In genomic region chr11:35317775-35318432, GRCm38 (mm10) we compare ENCODE assay signal across 12 mouse cellular contexts.
A peak's percentile ranks its signal among the peaks of the same experiment; 100 is the strongest.
DNase-seq lines count a peak whose midpoint lies in the region; ATAC-seq lines count a peak whose summit lies in the region.
"Had no signal": no experiment of that assay in that cellular context is flagged by ENCODE, and none has a peak within 500 bp of the region (broad histone marks: within the 10 kb centered on the region; RNA-seq: fewer than 3 reads in every experiment).

No protein-coding gene starts in this region.

- H3K27me3 ChIP-seq in kidney, embryonic 16.5 days (ENCODE audit: insufficient read depth, low read length) = no peaks in the 10 kb centered on the region
- H3K27me3 ChIP-seq in embryonic facial prominence, embryonic 11.5 days (ENCODE audit: control insufficient read depth, insufficient read depth, low read length) = no peaks in the 10 kb centered on the region
- H3K27me3 ChIP-seq in hindbrain, embryonic 15.5 days = no peaks in the 10 kb centered on the region
- H3K27me3 ChIP-seq: heart, embryonic 13.5 days had no signal

- no peak overlapping the region for H3K9ac ChIP-seq in kidney, embryonic 16.5 days (replicated peaks; ENCODE audit: low read length)
- no peak overlapping the region for H3K9ac ChIP-seq in embryonic facial prominence, embryonic 11.5 days (replicated peaks; ENCODE audit: low read length)
- H3K9ac ChIP-seq in hindbrain, embryonic 15.5 days = no peak overlapping the region
- H3K9ac ChIP-seq: heart, embryonic 13.5 days; liver, embryonic 14.5 days had no signal

- H3K4me2 ChIP-seq in kidney, embryonic 16.5 days (replicated peaks; ENCODE audit: low read depth, low read length) = no peak overlapping the region
- H3K4me2 ChIP-seq in embryonic facial prominence, embryonic 11.5 days (ENCODE audit: low read depth, low read length) = no peak overlapping the region
- no peak overlapping the region for H3K4me2 ChIP-seq in hindbrain, embryonic 15.5 days
- H3K4me2 ChIP-seq: heart, embryonic 13.5 days had no signal

- peak; percentile 28 for ATAC-seq in kidney, embryonic 16.5 days (ENCODE audit: low FRiP score, low TSS enrichment)
- ATAC-seq in embryonic facial prominence, embryonic 11.5 days (replicated peaks; ENCODE audit: insufficient number of reproducible peaks, low FRiP score, low TSS enrichment, low read depth) = peak; percentile 71
- ATAC-seq in hindbrain, embryonic 15.5 days (ENCODE audit: low FRiP score, low read depth) = peak; percentile 51; the same call in 1 of the 2 replicates

- peaks cover 7% of the 10 kb centered on the region; the same call in 1 of the 2 replicates for H3K4me1 ChIP-seq in kidney, embryonic 16.5 days (ENCODE audit: insufficient read depth, low read length)
- H3K4me1 ChIP-seq in embryonic facial prominence, embryonic 11.5 days (ENCODE audit: control insufficient read depth, insufficient read depth, low read length) = no peaks in the 10 kb centered on the region
- H3K4me1 ChIP-seq in hindbrain, embryonic 15.5 days (replicated peaks) = 0 out of 2 replicates have a peak, but pooled peaks cover 5% of the 10 kb centered on the region

- H3K9me3 ChIP-seq in kidney, embryonic 16.5 days (ENCODE audit: low read length) = no peaks in the 10 kb centered on the region
- H3K9me3 ChIP-seq in embryonic facial prominence, embryonic 11.5 days (replicated peaks; ENCODE audit: control insufficient read depth, low read length) = no peaks in the 10 kb centered on the region
- H3K9me3 ChIP-seq in hindbrain, embryonic 15.5 days = no peaks in the 10 kb centered on the region
- H3K9me3 ChIP-seq: heart, embryonic 13.5 days had no signal

- no peaks in the 10 kb centered on the region for H3K36me3 ChIP-seq in kidney, embryonic 16.5 days (ENCODE audit: insufficient read depth, low read length)
- H3K36me3 ChIP-seq in embryonic facial prominence, embryonic 11.5 days (replicated peaks; ENCODE audit: control insufficient read depth, insufficient read depth, low read depth, low read length) = no peaks in the 10 kb centered on the region
- no peaks in the 10 kb centered on the region for H3K36me3 ChIP-seq in hindbrain, embryonic 15.5 days

- no peak for DNase-seq in kidney, postnatal 36 days
- peak; percentile 18 for DNase-seq in embryonic facial prominence, embryonic 11.5 days (ENCODE audit: low spot score)
- peak; percentile 66 for DNase-seq in retina, postnatal 7 days (ENCODE audit: low read depth, low spot score)
- no peak for DNase-seq in frontal cortex, postnatal 14 days (ENCODE audit: low spot score in 2 of 2)
- DNase-seq in right cerebral cortex, adult 18-20 months = no peak
- no peak for DNase-seq in adrenal gland, adult (ENCODE audit: inconsistent age in 2 of 2, low spot score in 1 of 2)
- DNase-seq: cerebellum, postnatal 14 days; kidney, adult 18-20 months had no signal

- WGBS in kidney, embryonic 16.5 days = 78% methylated on average over 7 of the region's 7 CpGs
- 56% methylated on average over 7 of the region's 7 CpGs for WGBS in embryonic facial prominence, embryonic 11.5 days
- WGBS in hindbrain, embryonic 15.5 days = 50% methylated on average over 7 of the region's 7 CpGs

- no peak overlapping the region for H3K4me3 ChIP-seq in kidney, embryonic 16.5 days (ENCODE audit: low read length)
- H3K4me3 ChIP-seq in embryonic facial prominence, embryonic 11.5 days (ENCODE audit: low read depth, low read length) = no peak overlapping the region
- no peak overlapping the region for H3K4me3 ChIP-seq in hindbrain, embryonic 15.5 days
- H3K4me3 ChIP-seq: heart, embryonic 13.5 days had no signal

- no peak overlapping the region for H3K27ac ChIP-seq in kidney, embryonic 16.5 days (ENCODE audit: low read length)
- H3K27ac ChIP-seq in embryonic facial prominence, embryonic 11.5 days (replicated peaks; ENCODE audit: low read depth, low read length) = no peak overlapping the region
- no peak overlapping the region for H3K27ac ChIP-seq in hindbrain, embryonic 15.5 days (replicated peaks)
- H3K27ac ChIP-seq: heart, embryonic 13.5 days; liver, embryonic 14.5 days had no signal

Comparison
In these comparisons a context has a peak if more than half of its experiments do, and no peak if none do; other contexts are left out.
1. DNase-seq: peak in embryonic facial prominence, embryonic 11.5 days (single experiment) and retina, postnatal 7 days (single experiment); none in kidney, postnatal 36 days (0 of 2), frontal cortex, postnatal 14 days (0 of 2), right cerebral cortex, adult 18-20 months (single experiment) and adrenal gland, adult (0 of 2).
2. Peak in every context shown above with its lines, with median percentiles within 50 percentile points of each other: ATAC-seq.